Mouse (Mus musculus) thymus, adult 2 months (tissue): ENCODE results near the gene Shisa6.

ENCODE experiments used
- CTCF ChIP-seq: fragments of 200-500 bp; IDR thresholded peaks from 2 replicates; pipeline ENCODE4 v1.5.1; 2012; ENCODE audit warnings: mild to moderate bottlenecking, control low read depth, low read length, moderate library complexity, borderline replicate concordance; ENCODE audit not compliant: control insufficient read depth, poor library complexity, insufficient read depth; ENCODE audit errors: extremely low read depth
- POLR2A ChIP-seq: fragments of 200-500 bp; IDR thresholded peaks from 2 replicates; pipeline ENCODE4 v1.6.1; 2012; ENCODE audit warnings: mild to moderate bottlenecking, low read length, control low read depth, moderate library complexity; ENCODE audit not compliant: control insufficient read depth, poor library complexity, insufficient read depth; ENCODE audit errors: extremely low read depth

DNA sequence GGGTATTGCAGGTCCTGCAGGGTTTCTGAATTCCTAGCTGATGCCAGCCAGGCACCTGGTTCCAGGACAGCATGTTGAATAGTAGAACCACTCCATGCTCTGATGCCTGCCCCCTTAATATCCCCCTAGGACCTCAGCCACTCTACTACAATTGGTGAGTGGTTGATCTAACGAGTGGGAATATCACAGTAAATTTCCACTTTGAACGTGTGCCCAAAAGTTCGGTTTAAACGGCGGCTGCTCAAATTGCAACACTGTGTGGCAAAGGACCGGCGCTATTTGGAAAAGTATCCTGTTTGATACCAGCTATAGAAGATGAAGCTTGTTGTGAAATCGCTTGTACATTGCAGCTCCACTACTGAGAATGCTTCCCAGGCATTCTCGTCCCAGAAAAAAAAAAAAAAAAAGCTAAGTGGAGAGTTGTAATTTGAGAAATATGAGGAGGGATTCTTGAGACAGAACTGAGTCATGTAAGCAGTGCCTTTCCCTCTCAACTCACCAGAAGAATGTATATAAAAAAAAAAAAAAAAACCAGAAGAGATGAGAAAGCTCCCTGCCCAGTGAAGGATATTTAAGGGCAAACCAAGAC is 26.8 kb downstream of the Shisa6 start:
- TF ChIP-seq POLR2A (no peak), CTCF (no peak)
